Mouse (Mus musculus) liver, adult 2 months (tissue): Measurements from ENCODE around the gene Pgam1. TPM values are rescaled to one million over a fixed set of nuclear protein-coding genes. Genes with fewer than 3 reads are reported as not detected.
A peak's percentile ranks its signal among the peaks of the same experiment; 100 is the strongest.

ENCODE experiments used
- DNase-seq: peaks from one replicate; pipeline ENCODE4 v3.0.0-alpha.2; 2011; ENCODE audit warnings: low read depth, low spot score; ENCODE audit errors: extremely low read depth
- H3K27ac ChIP-seq: fragments of 200-500 bp; replicated peaks from 2 replicates; pipeline ENCODE4 v1.5.1; 2012; ENCODE audit warnings: low read depth, mild to moderate bottlenecking, control low read depth, inconsistent platforms, low read length; ENCODE audit not compliant: insufficient read depth
- H3K27me3 ChIP-seq: fragments of 200-500 bp; 2 replicates; pipeline ENCODE4 v1.6.1; 2012; ENCODE audit warnings: mild to moderate bottlenecking, moderate library complexity, low read length, inconsistent platforms; ENCODE audit not compliant: control insufficient read depth, insufficient read depth
- H3K36me3 ChIP-seq: fragments of 200-500 bp; 2 replicates; pipeline ENCODE4 v1.6.1; 2012; ENCODE audit warnings: low read length, inconsistent platforms; ENCODE audit not compliant: control insufficient read depth, insufficient read depth
- H3K4me1 ChIP-seq: fragments of 200-500 bp; 2 replicates; pipeline ENCODE4 v1.6.1; 2011; ENCODE audit warnings: low read length; ENCODE audit not compliant: control insufficient read depth, insufficient read depth
- H3K4me3 ChIP-seq: fragments of 200-500 bp; 2 replicates; pipeline ENCODE4 v1.5.1; 2011; ENCODE audit warnings: low read depth, mild to moderate bottlenecking, control low read depth, low read length, moderate library complexity; ENCODE audit not compliant: insufficient read depth
- H3K79me2 ChIP-seq: fragments of 200-500 bp; 2 replicates; pipeline ENCODE4 v1.6.1; 2012; ENCODE audit warnings: inconsistent platforms, mild to moderate bottlenecking, low read length, moderate library complexity; ENCODE audit not compliant: control insufficient read depth, insufficient read depth
- H3K9ac ChIP-seq: fragments of 200-500 bp; 2 replicates; pipeline ENCODE4 v1.6.1; 2012; ENCODE audit warnings: low read depth, mild to moderate bottlenecking, control low read depth, inconsistent platforms, low read length
- CTCF ChIP-seq: fragments of 200-500 bp; IDR thresholded peaks from 2 replicates; pipeline ENCODE4 v1.5.1; 2011; ENCODE audit warnings: low read depth, low read length, control low read depth
- POLR2A ChIP-seq: fragments of 200-500 bp; IDR thresholded peaks from 2 replicates; pipeline ENCODE4 v1.6.1; 2011; ENCODE audit warnings: low read length, control low read depth; ENCODE audit not compliant: insufficient read depth; ENCODE audit errors: extremely low read depth
- WGBS: fragments of 180-500 bp; shearing (Covaris S2); methylation state at CpG from one replicate; pipeline ENCODE4 v1.1.7; 2018; 5-methylcytosine and 5-hydroxymethylcytosine counted together
- polyA plus RNA-seq: library from polyadenylated mRNA; depleted of rRNA; stranded (reverse); fragments of >200 nt; gene quantifications from 2 replicates; pipeline ENCODE4 v1.2.3, GENCODE M21; 2012
- total RNA-seq: library from RNA; depleted of rRNA; stranded (reverse); fragments of >200 nt; gene quantifications from 2 replicates; pipeline ENCODE4 v1.2.3, GENCODE M21; 2014

Gene Pgam1
- total and polyA plus RNA-seq, 2 experiments = 108 to 195 TPM

GRCm38 (mm10) chr19:41881842-41882241 is 29.9 kb upstream of the Pgam1 start:
- no peaks in the 10 kb centered on the region for H3K27me3 ChIP-seq
- H3K79me2 ChIP-seq = no peaks in the 10 kb centered on the region
- H3K36me3 ChIP-seq = peaks cover 15% of the 10 kb centered on the region
- DNase-seq = no peak
- TF ChIP-seq CTCF = no peak
- TF ChIP-seq POLR2A = no peak
- H3K4me3 ChIP-seq = no peak overlapping the region
- WGBS = 95% methylated on average over 4 of the region's 4 CpGs
- no peak overlapping the region for H3K9ac ChIP-seq
- no peaks in the 10 kb centered on the region for H3K4me1 ChIP-seq
- H3K27ac ChIP-seq = no peak overlapping the region

- no peaks in the 10 kb centered on the region for H3K79me2 ChIP-seq
- no peak overlapping the region for H3K9ac ChIP-seq
- TF ChIP-seq POLR2A = no peak
- no peak for TF ChIP-seq CTCF
- H3K4me3 ChIP-seq = no peak overlapping the region
- H3K27ac ChIP-seq = no peak overlapping the region
- no peak for DNase-seq
- no peaks in the 10 kb centered on the region for H3K27me3 ChIP-seq
- 96% methylated on average over 9 of the region's 9 CpGs for WGBS
- peaks cover 23% of the 10 kb centered on the region for H3K36me3 ChIP-seq
- no peaks in the 10 kb centered on the region for H3K4me1 ChIP-seq
Observed at GRCm38 (mm10) chr19:41883882-41884281, 27.8 kb upstream of the Pgam1 start.

GRCm38 (mm10) chr19:41888191-41888590 is 23.5 kb upstream of the Pgam1 start:
- Histone ChIP-seq H3K27me3 (no peaks in the 10 kb centered on the region), H3K36me3 (peaks cover 25% of the 10 kb centered on the region; the same call in 1 of the 2 replicates), H3K4me1 (no peaks in the 10 kb centered on the region), H3K4me3 (no peak overlapping the region), H3K27ac (no peak overlapping the region), H3K79me2 (no peaks in the 10 kb centered on the region), H3K9ac (no peak overlapping the region)
- no peak for DNase-seq
- no peak for TF ChIP-seq POLR2A
- no peak for TF ChIP-seq CTCF

- Histone ChIP-seq H3K36me3 (peaks cover 5% of the 10 kb centered on the region; the same call in 1 of the 2 replicates), H3K27ac (no peak overlapping the region), H3K4me1 (peaks cover 7% of the 10 kb centered on the region), H3K79me2 (no peaks in the 10 kb centered on the region), H3K4me3 (no peak overlapping the region; the same call in 1 of the 2 replicates), H3K9ac (peak overlapping the region; percentile 61; the same call in 1 of the 2 replicates), H3K27me3 (no peaks in the 10 kb centered on the region)
- TF ChIP-seq CTCF = no peak
- no peak for TF ChIP-seq POLR2A
- no peak for DNase-seq
- WGBS = 43% methylated on average over 7 of the region's 7 CpGs
Observed at GRCm38 (mm10) chr19:41894959-41895358, 16.8 kb upstream of the Pgam1 start.

- Histone ChIP-seq H3K36me3 (0 out of 2 replicates have a peak, but pooled peaks cover 1% of the 10 kb centered on the region), H3K27me3 (no peaks in the 10 kb centered on the region), H3K9ac (peak within 1 kb of the TSS; percentile 61), H3K4me1 (peaks cover 7% of the 10 kb centered on the region), H3K79me2 (no peaks in the 10 kb centered on the region), H3K4me3 (peak within 1 kb of the TSS; percentile 66), H3K27ac (no peak within 1 kb of the TSS; the same call in 1 of the 2 replicates)
- peak; percentile 88 for DNase-seq
- under 1% methylated on average over 46 of the region's 46 CpGs for WGBS
- TF ChIP-seq CTCF (no peak), POLR2A (no peak)
Observed at GRCm38 (mm10) chr19:41895460-41896318, 16.0 kb upstream of the Pgam1 start, which contains the start of gene Rrp12. TSS of gene Rrp12 (minus strand) at chr19:41896173.

- DNase-seq = no peak
- TF ChIP-seq POLR2A = no peak
- no peak for TF ChIP-seq CTCF
- Histone ChIP-seq H3K36me3 (no peaks in the 10 kb centered on the region), H3K27me3 (no peaks in the 10 kb centered on the region), H3K79me2 (no peaks in the 10 kb centered on the region), H3K9ac (0 out of 2 replicates have a peak overlapping the region, but pooled peaks have one; percentile 11), H3K27ac (no peak overlapping the region), H3K4me3 (peak overlapping the region; percentile 66), H3K4me1 (peaks cover 7% of the 10 kb centered on the region)
- 15% methylated on average over 18 of the region's 18 CpGs for WGBS
Observed at GRCm38 (mm10) chr19:41896319-41896711, 15.4 kb upstream of the Pgam1 start.
